Mouse (Mus musculus) kidney, postnatal 10 days (tissue): ENCODE results near the gene Cactin.

Source experiments
- DNase-seq: peaks from one replicate; pipeline ENCODE4 v3.0.0; 2021; ENCODE audit warnings: mixed read lengths

Cactin gene

GRCm38 (mm10) chr10:81366477-81367206 is 45.7 kb downstream of the Cactin start:
- DNase-seq = no peak

- DNase-seq = no peak
Measured at GRCm38 (mm10) chr10:81367207-81367495, 46.2 kb downstream of the Cactin start.

- DNase-seq = no peak
Measured at GRCm38 (mm10) chr10:81375322-81375721, 54.4 kb downstream of the Cactin start.
